Mouse (Mus musculus) CH12.LX (cell line): Measurements from ENCODE around the gene Cxcl5.

Source experiments
- CHD1 ChIP-seq: IDR thresholded peaks from 2 replicates; pipeline ENCODE4 v1.6.1; 2012; ENCODE audit warnings: low read depth, low read length, improper control_type of control experiment, inconsistent platforms
- CTCF ChIP-seq, 2 experiments: IDR thresholded peaks in 1 of 2; conservative IDR thresholded peaks in 1 of 2; 2 replicates each; pipeline ENCODE4 v1.5.1; 2011 to 2012; ENCODE audit warnings: low read depth in 2 of 2, low read length in 2 of 2, improper control_type of control experiment in 1 of 2, inconsistent platforms in 1 of 2, mild to moderate bottlenecking in 1 of 2, moderate library complexity in 1 of 2
- E2F4 ChIP-seq: IDR thresholded peaks from 2 replicates; pipeline ENCODE4 v1.6.1; 2011; ENCODE audit warnings: low read depth, low read length, improper control_type of control experiment; ENCODE audit not compliant: insufficient replicate concordance
- HCFC1 ChIP-seq: IDR thresholded peaks from 2 replicates; pipeline ENCODE4 v1.6.1; 2012; ENCODE audit warnings: low read depth, mild to moderate bottlenecking, inconsistent platforms, low read length, improper control_type of control experiment
- MEF2A ChIP-seq: IDR thresholded peaks from 2 replicates; pipeline ENCODE4 v1.6.1; 2014; ENCODE audit warnings: low read depth, mild to moderate bottlenecking, inconsistent platforms, low read length, improper control_type of control experiment, borderline replicate concordance
- POLR2A ChIP-seq: IDR thresholded peaks from 2 replicates; pipeline ENCODE4 v1.6.1; 2011; ENCODE audit warnings: low read depth, mild to moderate bottlenecking, improper control_type of control experiment, low read length
- POLR2AphosphoS2 ChIP-seq: IDR thresholded peaks from 2 replicates; pipeline ENCODE4 v1.6.1; 2011; ENCODE audit warnings: low read depth, low read length, improper control_type of control experiment
- ZNF384 ChIP-seq: IDR thresholded peaks from 2 replicates; pipeline ENCODE4 v1.6.1; 2012; ENCODE audit warnings: low read depth, low read length, improper control_type of control experiment, inconsistent platforms

DNA sequence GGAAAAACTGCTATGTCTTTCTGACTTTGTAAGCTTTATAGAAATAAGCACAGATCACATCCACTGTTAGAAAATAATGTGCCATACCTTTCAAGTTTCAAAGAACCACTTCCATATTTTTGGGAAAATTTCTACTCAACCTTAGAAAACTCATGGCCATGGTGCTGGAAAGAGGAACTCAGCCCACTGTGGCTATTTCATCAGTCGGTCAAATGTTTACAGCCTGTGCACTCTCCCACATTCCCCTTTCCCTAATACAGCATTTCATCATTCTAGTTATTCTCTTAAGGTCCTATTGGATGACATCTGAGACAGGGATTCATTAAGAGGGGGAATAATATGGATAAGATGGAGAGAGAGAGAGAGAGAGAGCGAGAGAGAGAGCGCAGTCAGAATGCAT is 24.5 kb downstream of the Cxcl5 start:
- TF ChIP-seq CTCF (conservative IDR thresholded peaks at IDR 0.05 in 1 of 2, IDR thresholded peaks at IDR 0.05 in 1 of 2; ENCODE audit: low read depth in 2 of 2, low read length in 2 of 2) = no peak
- no peak for TF ChIP-seq ZNF384
- TF ChIP-seq E2F4 = no peak
- TF ChIP-seq MEF2A = no peak
- no peak for TF ChIP-seq POLR2A
- TF ChIP-seq POLR2AphosphoS2 = no peak
- TF ChIP-seq HCFC1 = no peak
- no peak for TF ChIP-seq CHD1
